Mouse (Mus musculus) leukemia stem cell, adult 10-12 weeks (primary cell): Measurements from ENCODE around the gene Tmem190. TPM values are rescaled to one million over a fixed set of nuclear protein-coding genes. Genes with fewer than 3 reads are reported as not detected.

ENCODE experiments used
- polyA plus RNA-seq: library from polyadenylated mRNA; stranded (reverse); fragments of >175 nt; gene quantifications from 2 replicates; pipeline ENCODE4 v1.2.3, GENCODE M21; 2012; ENCODE audit warnings: low replicate concordance

Tmem190 gene
- polyA plus RNA-seq: not detected in 2 replicates

GRCm38 (mm10) chr7:4782759-4783158 is at the start of gene Tmem190, which contains the start of gene Il11:
Gene Tmem190, plus strand, starts transcription at chr7:4782937.
Gene Il11, minus strand, starts transcription at chr7:4782859.

GRCm38 (mm10) chr7:4739544-4740275 is 43.0 kb upstream of the Tmem190 start, which contains the start of gene Kmt5c:
Gene Kmt5c, plus strand, starts transcription at chr7:4740115.

DNA sequence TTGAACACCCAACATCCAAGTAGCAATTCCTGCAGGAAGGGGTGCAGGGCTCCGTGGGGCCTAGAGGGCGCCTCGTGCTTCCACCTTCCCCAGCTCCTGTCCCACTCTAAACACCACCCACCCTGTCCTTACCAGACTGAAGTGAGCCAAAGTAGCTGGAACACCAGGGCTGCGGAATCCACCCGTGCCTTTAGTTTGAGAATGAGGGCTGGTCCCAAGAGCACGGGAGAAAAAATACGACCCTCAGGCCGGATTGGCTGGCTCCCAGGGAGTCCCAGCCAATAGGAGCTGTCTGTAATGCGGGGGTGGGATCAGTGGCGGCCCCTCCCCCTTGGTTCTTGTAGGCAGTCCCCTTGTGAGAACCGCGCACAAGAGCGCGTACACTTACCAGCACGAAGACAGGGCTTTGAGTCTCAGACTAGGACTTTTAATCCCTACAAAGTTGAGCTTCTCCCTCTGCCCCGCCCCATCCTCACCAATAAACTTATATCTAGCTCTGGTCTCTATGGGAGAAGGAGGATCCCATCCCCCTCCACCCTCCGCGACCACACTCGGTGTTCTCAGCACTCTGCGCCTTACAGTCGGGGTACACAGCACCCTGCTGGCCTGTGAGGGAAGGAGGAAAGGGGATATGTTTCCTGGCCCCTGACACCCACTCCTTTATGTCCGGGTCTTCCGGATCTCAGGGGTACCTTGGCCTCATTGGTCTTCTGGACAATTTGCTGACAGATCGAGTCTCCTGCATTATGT is 29.7 kb upstream of the Tmem190 start, which contains the start of gene Cox6b2:
Gene Cox6b2 (minus strand): TSS at position 274 of the 750 bp plus-strand sequence.

GRCm38 (mm10) chr7:4771202-4771601 is 11.5 kb upstream of the Tmem190 start, which contains the start of gene Fam71e2:
Gene Fam71e2, minus strand, starts transcription at chr7:4771302.

DNA sequence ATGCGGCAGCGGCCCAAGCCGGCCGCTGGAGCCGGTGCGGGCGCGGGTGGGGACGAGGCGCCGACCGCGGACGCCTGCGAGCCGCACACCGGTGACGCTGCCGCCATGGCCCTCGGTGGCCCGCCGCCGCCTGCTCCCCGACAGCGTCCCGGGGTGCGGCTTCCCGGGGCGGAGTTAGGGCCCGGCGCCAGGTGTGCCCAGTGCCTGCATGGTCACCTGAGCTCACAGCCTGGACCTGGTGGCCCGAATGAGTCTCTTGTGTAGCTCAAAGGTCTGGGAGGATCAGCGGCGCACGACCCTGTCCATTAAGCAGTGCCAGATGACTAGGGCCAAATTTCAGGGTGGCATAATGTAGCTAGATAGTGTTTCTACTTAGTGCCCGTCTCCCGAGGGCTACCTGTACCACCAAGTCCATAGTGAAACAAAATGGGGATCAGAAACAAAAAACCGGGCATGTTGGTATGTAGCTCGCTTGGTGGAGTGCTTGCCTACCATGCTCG is 6.7 kb downstream of the Tmem190 start, which contains the start of gene Tmem238:
Gene Tmem238 (minus strand): TSS at position 221 of the 500 bp plus-strand sequence.

DNA sequence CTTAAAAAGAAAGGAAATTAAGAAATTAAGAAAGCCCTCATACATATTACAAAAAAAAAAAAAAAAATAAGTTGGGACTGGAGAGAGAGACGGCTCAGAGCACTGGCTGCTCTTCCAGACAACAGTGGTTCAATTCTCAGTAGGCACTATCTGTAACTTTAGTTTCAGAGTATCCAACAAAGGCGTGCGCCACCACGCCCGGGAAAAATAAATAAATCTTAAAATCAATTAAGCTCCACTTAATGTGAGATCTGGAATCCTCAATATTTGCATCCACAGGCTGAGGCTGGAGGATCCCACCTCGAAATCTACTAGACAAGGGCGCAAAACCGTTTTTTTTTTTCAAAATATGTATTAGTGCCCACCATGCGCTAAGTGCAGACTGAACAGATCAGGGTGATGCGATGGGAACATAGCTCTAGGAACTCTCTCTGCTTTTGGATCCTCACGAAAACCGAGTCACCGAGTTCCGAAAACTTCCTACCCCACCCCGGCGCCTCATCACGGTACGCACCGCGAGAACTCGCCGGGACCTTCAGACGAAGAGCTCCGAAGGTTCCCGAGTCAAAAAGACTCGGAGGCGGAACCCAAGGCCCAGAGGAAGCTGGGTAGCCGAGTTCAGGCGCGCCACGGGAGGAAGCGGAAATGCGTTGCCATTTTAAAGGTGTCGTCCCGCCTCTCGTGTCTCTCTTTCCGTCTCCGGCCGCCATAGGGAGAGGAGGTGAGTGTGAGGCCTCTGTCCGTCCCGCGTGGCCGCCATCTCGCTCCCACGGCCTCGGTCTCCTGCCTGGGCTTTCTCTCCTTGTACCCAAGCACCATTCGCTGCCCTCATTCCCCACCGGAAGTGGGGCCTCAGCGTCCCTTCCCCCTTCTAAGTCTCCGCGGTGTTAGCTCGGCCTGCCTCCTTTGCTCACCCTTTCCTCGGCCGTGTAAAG is 9.8 kb downstream of the Tmem190 start, which contains the start of gene Rpl28:
Gene Rpl28 (plus strand): TSS at position 597 of the 935 bp plus-strand sequence.

GRCm38 (mm10) chr7:4812303-4813104 is 29.8 kb downstream of the Tmem190 start, which contains the start of gene Ube2s:
Gene Ube2s, minus strand, starts transcription at chr7:4812590.

Other genes with a start within 250 kb of the Tmem190 start
- 0.13 and 0.16 TPM in 2 replicates for gene Syt5, start 235.4 kb upstream of the Tmem190 start, polyA plus RNA-seq
- gene Ptprh, start 178.9 kb upstream of the Tmem190 start, polyA plus RNA-seq: not detected in 2 replicates
- 5.7 and 12.8 TPM in 2 replicates for gene Tmem86b, start 151.5 kb upstream of the Tmem190 start, polyA plus RNA-seq
- gene Ppp6r1, start 123.9 kb upstream of the Tmem190 start, polyA plus RNA-seq: 230 and 262 TPM in 2 replicates
- gene Hspbp1, start 97.9 kb upstream of the Tmem190 start, polyA plus RNA-seq: 171 and 194 TPM in 2 replicates
- 0.20 TPM in 2 replicates for gene Brsk1, start 92.3 kb upstream of the Tmem190 start, polyA plus RNA-seq
- 0.17 TPM in 1 of 2 replicates, not detected in the other for gene Tmem150b, start 57.7 kb upstream of the Tmem190 start, polyA plus RNA-seq
- 564 and 1,345 TPM in 2 replicates for gene Kmt5c, start 42.8 kb upstream of the Tmem190 start, polyA plus RNA-seq
- 70.9 and 249 TPM in 2 replicates for gene Cox6b2, start 29.8 kb upstream of the Tmem190 start, polyA plus RNA-seq
- not detected in 2 replicates for gene Fam71e2, start 11.6 kb upstream of the Tmem190 start, polyA plus RNA-seq
- 0.17 and 0.43 TPM in 2 replicates for gene Il11, start 78 bp upstream of the Tmem190 start, polyA plus RNA-seq
- 141 and 302 TPM in 2 replicates for gene Tmem238, start 6.7 kb downstream of the Tmem190 start, polyA plus RNA-seq
- gene Rpl28, start 9.9 kb downstream of the Tmem190 start, polyA plus RNA-seq: 2,040 and 3,887 TPM in 2 replicates
- gene Ube2s, start 29.7 kb downstream of the Tmem190 start, polyA plus RNA-seq: 297 and 1,174 TPM in 2 replicates
- 0.09 TPM in 1 of 2 replicates, not detected in the other for gene Shisa7, start 61.8 kb downstream of the Tmem190 start, polyA plus RNA-seq
- 0.36 and 0.54 TPM in 2 replicates for gene Isoc2b, start 87.3 kb downstream of the Tmem190 start, polyA plus RNA-seq
- gene Isoc2a, start 94.2 kb downstream of the Tmem190 start, polyA plus RNA-seq: 2.1 and 10.8 TPM in 2 replicates
- 0.27 TPM in 1 of 2 replicates, not detected in the other for gene Gm36210, start 123.6 kb downstream of the Tmem190 start, polyA plus RNA-seq
- 71.6 and 77.8 TPM in 2 replicates for gene Zfp628, start 132.3 kb downstream of the Tmem190 start, polyA plus RNA-seq
- gene Nat14, start 139.1 kb downstream of the Tmem190 start, polyA plus RNA-seq: 2.4 and 2.5 TPM in 2 replicates
- 0.38 and 0.55 TPM in 2 replicates for gene Ssc5d, start 142.8 kb downstream of the Tmem190 start, polyA plus RNA-seq
- 0.20 and 0.42 TPM in 2 replicates for gene Sbk2, start 181.5 kb downstream of the Tmem190 start, polyA plus RNA-seq
- gene Sbk3, start 188.2 kb downstream of the Tmem190 start, polyA plus RNA-seq: not detected in 2 replicates
- gene Zfp579, start 213.2 kb downstream of the Tmem190 start, polyA plus RNA-seq: 12.4 and 20.9 TPM in 2 replicates
- 84.6 and 112 TPM in 2 replicates for gene Zfp524, start 231.5 kb downstream of the Tmem190 start, polyA plus RNA-seq
- gene Fiz1, start 231.8 kb downstream of the Tmem190 start, polyA plus RNA-seq: 21.6 and 58.9 TPM in 2 replicates
- 33.3 TPM in 1 of 2 replicates, not detected in the other for gene Gm44973, start 232.6 kb downstream of the Tmem190 start, polyA plus RNA-seq
- 98.5 and 146 TPM in 2 replicates for gene Zfp865, start 237.4 kb downstream of the Tmem190 start, polyA plus RNA-seq
- 0.44 and 1.1 TPM in 2 replicates for gene Ccdc106, start 237.6 kb downstream of the Tmem190 start, polyA plus RNA-seq